Mouse (Mus musculus) lung, adult 2 months (tissue): Measurements from ENCODE around the gene Pde8b.

Experiments used
- CTCF ChIP-seq: fragments of 200-500 bp; IDR thresholded peaks from 2 replicates; pipeline ENCODE4 v1.5.1; 2011; ENCODE audit warnings: mild to moderate bottlenecking, low read length, control low read depth; ENCODE audit not compliant: insufficient read depth
- POLR2A ChIP-seq: fragments of 200-500 bp; IDR thresholded peaks from 2 replicates; pipeline ENCODE4 v1.6.1; 2011; ENCODE audit warnings: low read depth, mild to moderate bottlenecking, control low read depth, low read length, borderline replicate concordance; ENCODE audit errors: extremely low read depth

DNA sequence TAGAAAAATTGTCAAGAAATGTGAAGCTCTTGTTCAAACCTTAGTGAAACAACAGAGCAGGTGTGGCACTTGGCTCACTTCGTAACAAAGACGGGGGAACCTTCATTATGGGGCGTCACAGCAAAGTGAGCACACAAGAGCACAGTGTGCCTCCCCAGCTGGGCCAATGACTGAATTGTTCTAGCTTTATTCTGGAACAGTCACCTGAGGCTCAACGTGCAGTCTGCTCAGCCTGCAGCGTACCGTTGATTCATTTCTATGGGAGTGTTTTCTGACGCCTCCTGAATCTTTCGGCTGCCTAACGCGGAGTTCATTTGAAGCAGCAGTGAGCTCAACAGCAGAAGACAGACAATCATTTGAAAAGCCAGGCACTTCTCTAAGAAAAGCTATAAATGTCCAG, 154.3 kb downstream of the Pde8b start:
- no peak for TF ChIP-seq CTCF
- TF ChIP-seq POLR2A: no peak
